Mouse (Mus musculus) megakaryocyte, adult 5-6 weeks (primary cell): ENCODE measurements around the gene Cnksr1. TPM values are rescaled to one million over a fixed set of nuclear protein-coding genes. Genes with fewer than 3 reads are reported as not detected.

Experiments
- ATAC-seq: 2 replicates; pipeline ENCODE4 v1.8.0; 2016; ENCODE audit warnings: mild to moderate bottlenecking, inconsistent platforms; ENCODE audit not compliant: poor library complexity, severe bottlenecking
- total RNA-seq, 2 experiments: library from RNA; stranded (forward) in 1 of 2; stranded (reverse) in 1 of 2; fragments of 153-499, 151-499 nt in 1 of 2; fragments of 221-1000, 200-1000 nt in 1 of 2; gene quantifications; 2 replicates each; pipeline versions ENCODE4 v1.2.3 to v1.2.4; 2015 to 2017

The Cnksr1 gene
- total RNA-seq, 2 experiments from 2014 or later, result not detected

DNA sequence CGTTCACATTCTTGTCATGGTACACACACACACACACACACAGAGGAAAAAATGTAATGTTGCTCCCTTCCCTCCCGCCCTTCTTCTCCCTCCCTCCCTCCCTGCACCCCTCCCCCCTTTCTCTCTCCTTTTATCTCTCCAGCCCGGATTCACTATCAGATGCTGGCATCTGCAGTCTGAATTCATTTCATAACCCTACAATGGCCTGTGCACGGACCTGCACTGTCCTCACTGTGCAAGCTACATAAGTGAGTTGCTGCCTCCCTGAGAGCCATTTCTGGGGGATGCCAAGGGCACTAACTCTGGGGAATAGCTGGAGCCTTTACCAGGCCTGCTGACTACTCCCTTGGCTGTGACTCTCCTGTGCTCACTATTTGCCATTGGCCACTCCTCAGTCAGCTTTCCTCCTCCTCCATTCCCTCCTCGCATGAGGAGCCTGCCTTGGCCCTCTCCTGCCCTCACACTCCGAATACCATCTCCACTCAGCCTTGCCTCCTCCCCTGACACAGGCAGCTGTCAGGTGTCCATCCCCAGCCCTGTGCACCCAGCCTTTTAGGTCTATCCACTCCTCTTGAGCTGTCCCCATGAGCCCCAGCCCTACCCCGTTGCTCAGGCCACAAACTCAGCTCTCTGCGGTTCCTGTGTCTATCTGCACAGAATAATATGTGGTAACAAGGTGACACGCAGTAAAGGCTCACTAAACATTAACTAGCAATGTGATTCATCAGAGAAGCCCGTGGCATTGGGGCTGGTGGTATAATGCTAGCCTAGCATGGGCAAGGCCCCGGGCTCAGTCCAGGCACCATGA is 15.2 kb downstream of the Cnksr1 start:
- ATAC-seq, result no peak

- no peak for ATAC-seq
Measured at GRCm38 (mm10) chr4:134206488-134207053, 31.6 kb downstream of the Cnksr1 start.

DNA sequence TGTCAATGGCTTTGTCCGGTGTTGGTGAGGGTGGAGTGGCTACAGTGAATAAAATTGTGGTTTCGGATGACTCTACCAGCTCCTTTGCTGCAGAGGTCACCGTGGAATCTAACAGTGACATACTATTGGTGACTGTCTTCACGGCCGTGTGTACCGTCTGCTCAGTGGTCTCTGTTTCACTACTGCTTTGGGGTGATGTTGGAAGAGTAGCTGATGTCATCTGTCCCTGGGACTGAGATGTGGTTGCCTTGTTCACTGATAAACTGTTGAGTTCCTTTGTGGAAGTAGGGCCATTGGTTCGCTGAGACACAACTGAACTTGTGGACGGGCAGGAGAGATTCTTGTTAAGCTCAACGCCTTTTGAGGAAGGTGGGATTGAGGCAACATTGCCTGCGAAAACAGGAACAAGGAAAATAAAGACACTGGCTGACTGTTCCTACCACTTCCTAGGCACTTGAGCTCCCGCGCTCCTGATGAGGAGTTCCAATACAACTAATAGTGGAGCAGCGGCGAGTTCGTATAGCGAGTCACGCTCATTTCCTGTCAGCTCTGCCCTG is 34.8 kb downstream of the Cnksr1 start:
- ATAC-seq, result peak; percentile 62

DNA sequence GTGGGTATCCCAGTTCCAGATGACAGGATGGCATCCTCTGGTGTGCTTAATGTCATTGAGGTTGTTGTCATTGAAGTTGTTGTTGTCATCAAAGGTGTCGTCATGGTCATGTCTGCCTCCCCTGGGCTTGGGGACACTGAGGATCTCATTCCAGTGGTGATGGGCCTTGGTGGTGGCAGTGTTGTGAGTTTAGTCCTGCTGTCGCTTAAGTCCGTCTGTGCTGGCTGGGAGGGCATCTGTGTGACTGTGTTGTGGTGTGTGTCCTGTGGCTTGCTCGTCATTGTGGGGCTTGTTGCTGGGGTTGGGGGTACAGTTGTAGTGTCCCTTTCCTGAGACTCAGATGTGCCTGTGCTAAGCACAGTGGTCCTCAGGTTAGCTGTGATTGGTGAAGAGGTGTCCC is 35.3 kb downstream of the Cnksr1 start, which contains the start of gene Gm7534:
Gene Gm7534 (minus strand): TSS at position 101 of the 400 bp plus-strand sequence.
- no peak for ATAC-seq

GRCm38 (mm10) chr4:134199371-134199770 is 38.8 kb downstream of the Cnksr1 start:
- ATAC-seq, result no peak

DNA sequence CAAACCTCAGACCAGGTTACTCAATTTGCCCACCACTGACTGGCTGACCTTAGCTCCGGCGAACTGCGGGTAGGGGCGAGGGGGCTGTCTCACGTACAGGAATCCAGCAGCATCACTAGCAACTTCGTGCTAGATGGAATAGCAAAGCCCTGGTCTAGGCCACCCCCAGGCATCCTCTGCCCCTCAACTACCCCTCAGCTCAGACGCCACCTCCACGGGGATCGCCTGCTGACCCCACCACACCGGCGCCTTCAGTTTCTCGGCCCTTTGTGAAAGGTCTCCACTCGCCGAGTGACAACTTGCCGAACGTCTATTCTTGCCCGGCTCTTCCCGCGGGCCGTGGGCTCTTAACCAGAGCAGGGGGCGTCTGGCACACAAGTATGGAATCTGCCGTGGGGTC is 51.9 kb downstream of the Cnksr1 start:
- no peak for ATAC-seq

DNA sequence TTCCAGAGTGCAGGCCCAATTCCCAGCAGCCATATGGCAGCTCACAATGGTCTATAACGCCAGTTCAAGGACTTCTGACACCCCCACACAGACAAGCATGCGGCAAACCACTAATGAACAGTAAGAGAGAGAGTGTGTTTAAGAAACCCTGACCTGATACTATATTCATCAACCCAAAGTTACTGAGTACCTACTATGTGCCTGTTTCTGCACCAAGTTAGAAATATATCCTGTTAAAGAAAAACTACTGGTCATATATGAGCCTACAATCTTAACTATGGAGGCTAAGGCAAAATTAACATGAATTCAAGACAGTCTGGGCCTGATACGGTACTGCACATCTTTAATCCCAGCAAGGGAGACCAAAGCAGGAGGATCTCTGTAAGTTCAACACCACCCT is 52.6 kb downstream of the Cnksr1 start:
- no peak for ATAC-seq

DNA sequence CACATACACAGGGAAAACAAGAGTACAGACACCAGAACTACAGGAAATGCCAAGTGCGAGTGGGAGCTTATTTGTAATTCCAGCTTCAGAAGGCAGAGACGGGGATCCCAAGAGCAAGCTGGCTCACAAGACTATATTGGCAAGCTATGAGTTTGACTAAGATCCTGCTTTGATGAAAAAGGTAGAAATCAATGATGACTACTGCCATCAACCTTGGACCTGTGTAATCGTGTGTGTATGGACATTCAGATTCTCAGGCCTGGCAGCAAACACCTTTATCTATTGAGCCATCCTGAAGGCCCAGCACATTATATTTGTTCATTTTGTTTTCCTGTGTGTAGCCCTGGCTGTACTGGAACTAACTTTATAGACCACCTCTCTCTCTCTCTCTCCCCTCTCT is 54.5 kb downstream of the Cnksr1 start:
- no peak for ATAC-seq

GRCm38 (mm10) chr4:134181825-134182224 is 56.4 kb downstream of the Cnksr1 start:
- no peak for ATAC-seq

DNA sequence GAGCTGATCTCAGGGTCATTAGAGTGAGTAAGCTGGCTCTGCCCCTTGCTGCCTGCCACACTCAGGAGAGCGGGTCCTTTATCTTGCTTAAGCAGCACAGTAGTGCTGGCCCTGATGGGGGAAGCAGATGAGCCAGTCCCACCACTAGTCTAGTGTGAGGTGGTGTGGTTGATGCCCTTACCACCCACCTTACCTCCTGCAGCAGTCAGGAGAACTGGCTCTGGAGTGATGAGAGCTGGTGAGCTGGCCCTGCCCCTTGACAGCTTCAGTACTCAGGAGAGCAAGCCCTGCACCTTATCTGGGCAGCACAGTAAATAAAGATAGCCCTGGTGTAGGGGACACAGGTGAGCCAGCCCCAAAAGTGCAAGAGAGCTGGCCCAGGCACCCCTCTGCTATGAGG is 57.1 kb downstream of the Cnksr1 start:
- ATAC-seq, result no peak

Other genes with a start within 250 kb of the Cnksr1 start
- gene Dhdds, start 237.5 kb downstream of the Cnksr1 start, total RNA-seq (2015), result 26.6 and 28.9 TPM in 2 replicates
- gene Dhdds, start 237.5 kb downstream of the Cnksr1 start, total RNA-seq (2017), result 17.9 and 24.0 TPM in 2 replicates
- gene Lin28a, start 219.6 kb downstream of the Cnksr1 start, total RNA-seq (2015), result 4.8 TPM in 2 replicates
- 30.8 and 36.5 TPM in 2 replicates for gene Lin28a, start 219.6 kb downstream of the Cnksr1 start, total RNA-seq (2017)
- 0.20 and 0.66 TPM in 2 replicates for gene Zfp683, start 184.6 kb downstream of the Cnksr1 start, total RNA-seq (2015)
- not detected in 2 replicates for gene Zfp683, start 184.6 kb downstream of the Cnksr1 start, total RNA-seq (2017)
- 1.1 and 1.9 TPM in 2 replicates for gene Crybg2, start 177.6 kb downstream of the Cnksr1 start, total RNA-seq (2015)
- 0.04 and 0.15 TPM in 2 replicates for gene Crybg2, start 177.6 kb downstream of the Cnksr1 start, total RNA-seq (2017)
- 2,426 and 2,524 TPM in 2 replicates for gene Cd52, start 143.3 kb downstream of the Cnksr1 start, total RNA-seq (2015)
- gene Cd52, start 143.3 kb downstream of the Cnksr1 start, total RNA-seq (2017), result 3,236 and 3,524 TPM in 2 replicates
- gene Ubxn11, start 135.8 kb downstream of the Cnksr1 start, total RNA-seq (2015), result 0.89 and 1.8 TPM in 2 replicates
- gene Ubxn11, start 135.8 kb downstream of the Cnksr1 start, total RNA-seq (2017), result 1.7 and 2.9 TPM in 2 replicates
- 1,305 and 1,385 TPM in 2 replicates for gene Sh3bgrl3, start 109.6 kb downstream of the Cnksr1 start, total RNA-seq (2015)
- 523 and 622 TPM in 2 replicates for gene Sh3bgrl3, start 109.6 kb downstream of the Cnksr1 start, total RNA-seq (2017)
- 11.4 and 20.6 TPM in 2 replicates for gene Cep85, start 51.3 kb downstream of the Cnksr1 start, total RNA-seq (2015)
- 17.7 TPM in 2 replicates for gene Cep85, start 51.3 kb downstream of the Cnksr1 start, total RNA-seq (2017)
- gene Gm7534, start 35.4 kb downstream of the Cnksr1 start, total RNA-seq (2015), result 0.07 TPM in 1 of 2 replicates, not detected in the other
- not detected in 2 replicates for gene Gm7534, start 35.4 kb downstream of the Cnksr1 start, total RNA-seq (2017)
- not detected in 2 replicates for gene Catsper4, start 11.0 kb downstream of the Cnksr1 start, total RNA-seq (2015)
- not detected in 2 replicates for gene Catsper4, start 11.0 kb downstream of the Cnksr1 start, total RNA-seq (2017)
- not detected in 2 replicates for gene E130218I03Rik, start 5.3 kb upstream of the Cnksr1 start, total RNA-seq (2015)
- gene E130218I03Rik, start 5.3 kb upstream of the Cnksr1 start, total RNA-seq (2017), result not detected in 2 replicates
- 3.5 and 4.6 TPM in 2 replicates for gene Zfp593, start 7.2 kb upstream of the Cnksr1 start, total RNA-seq (2015)
- gene Zfp593, start 7.2 kb upstream of the Cnksr1 start, total RNA-seq (2017), result 3.8 and 5.9 TPM in 2 replicates
- gene Gm30191, start 8.5 kb upstream of the Cnksr1 start, total RNA-seq (2015), result not detected in 2 replicates
- gene Gm30191, start 8.5 kb upstream of the Cnksr1 start, total RNA-seq (2017), result not detected in 2 replicates
- not detected in 2 replicates for gene Grrp1, start 15.7 kb upstream of the Cnksr1 start, total RNA-seq (2015)
- not detected in 2 replicates for gene Grrp1, start 15.7 kb upstream of the Cnksr1 start, total RNA-seq (2017)
- 21.2 and 21.5 TPM in 2 replicates for gene Pdik1l, start 49.5 kb upstream of the Cnksr1 start, total RNA-seq (2015)
- gene Pdik1l, start 49.5 kb upstream of the Cnksr1 start, total RNA-seq (2017), result 39.0 and 40.7 TPM in 2 replicates
- not detected in 2 replicates for gene Trim63, start 76.7 kb upstream of the Cnksr1 start, total RNA-seq (2015)
- gene Trim63, start 76.7 kb upstream of the Cnksr1 start, total RNA-seq (2017), result not detected in 2 replicates
- gene Slc30a2, start 104.8 kb upstream of the Cnksr1 start, total RNA-seq (2015), result 0.11 and 0.18 TPM in 2 replicates
- gene Slc30a2, start 104.8 kb upstream of the Cnksr1 start, total RNA-seq (2017), result 0.22 TPM in 1 of 2 replicates, not detected in the other
- 0.04 TPM in 1 of 2 replicates, not detected in the other for gene Extl1, start 145.5 kb upstream of the Cnksr1 start, total RNA-seq (2015)
- gene Extl1, start 145.5 kb upstream of the Cnksr1 start, total RNA-seq (2017), result not detected in 2 replicates
- 4.6 and 5.9 TPM in 2 replicates for gene Pafah2, start 157.9 kb upstream of the Cnksr1 start, total RNA-seq (2015)
- gene Pafah2, start 157.9 kb upstream of the Cnksr1 start, total RNA-seq (2017), result 5.5 and 6.3 TPM in 2 replicates
- 563 and 570 TPM in 2 replicates for gene Stmn1, start 229.9 kb upstream of the Cnksr1 start, total RNA-seq (2015)
- gene Stmn1, start 229.9 kb upstream of the Cnksr1 start, total RNA-seq (2017), result 790 and 821 TPM in 2 replicates